Comparison of ENCODE assay signal across 9 mouse cellular contexts in genomic region chr3:92902992-92903391, GRCm38 (mm10). TPM values are rescaled to one million over a fixed set of nuclear protein-coding genes. Genes with fewer than 3 reads are reported as not detected.
DNase-seq lines count a peak whose midpoint lies in the region; ATAC-seq and TF ChIP-seq lines count a peak whose summit lies in the region.
"Had no signal": no experiment of that assay in that cellular context is flagged by ENCODE, and none has a peak within 500 bp of the region (broad histone marks: within the 10 kb centered on the region; RNA-seq: fewer than 3 reads in every experiment).

No protein-coding gene starts in this region.

- H3K4me1 ChIP-seq in midbrain, embryonic 11.5 days (ENCODE audit: control insufficient read depth, insufficient read depth, low read length): no peaks in the 10 kb centered on the region
- H3K4me1 ChIP-seq in midbrain, embryonic 13.5 days (replicated peaks): no peaks in the 10 kb centered on the region
- H3K4me1 ChIP-seq in cortical plate, adult 2 months (ENCODE audit: control insufficient read depth, insufficient read depth, low read length): no peaks in the 10 kb centered on the region

- H3K9me3 ChIP-seq in midbrain, embryonic 11.5 days (ENCODE audit: control insufficient read depth, low read length): no peaks in the 10 kb centered on the region
- no peaks in the 10 kb centered on the region for H3K9me3 ChIP-seq in midbrain, embryonic 13.5 days

- DNase-seq in cerebellum, postnatal 14 days: peak; percentile 16 to 39
- DNase-seq in cerebellum, adult 9-11 months: no peak
- DNase-seq in midbrain, embryonic 11.5 days (ENCODE audit: low spot score, missing footprints): peak; percentile 93
- peak; percentile 5 for DNase-seq in layer of hippocampus, adult 9-10 months (ENCODE audit: low spot score)
- peak; percentile 0 for DNase-seq in retina, postnatal 7 days (ENCODE audit: low read depth, low spot score)

- H3K4me2 ChIP-seq in midbrain, embryonic 11.5 days: no peak overlapping the region
- no peak overlapping the region for H3K4me2 ChIP-seq in midbrain, embryonic 13.5 days (replicated peaks)

- TF ChIP-seq POLR2A in cortical plate, adult 2 months (IDR thresholded peaks at IDR 0.05; ENCODE audit: extremely low read depth, insufficient read depth, low read length): no peak

- H3K27ac ChIP-seq in midbrain, embryonic 11.5 days (ENCODE audit: low read depth, low read length): no peak overlapping the region
- H3K27ac ChIP-seq in midbrain, embryonic 13.5 days: no peak overlapping the region
- H3K27ac ChIP-seq in cortical plate, adult 2 months (ENCODE audit: insufficient read depth, low read length): no peak overlapping the region

- H3K9ac ChIP-seq in midbrain, embryonic 11.5 days (ENCODE audit: low read length): no peak overlapping the region
- H3K9ac ChIP-seq in midbrain, embryonic 13.5 days (replicated peaks): no peak overlapping the region

- ATAC-seq in midbrain, embryonic 11.5 days (ENCODE audit: low FRiP score): peak; percentile 59; the same call in 1 of the 2 replicates
- ATAC-seq in midbrain, embryonic 13.5 days: no peak
- ATAC-seq in megakaryocyte, adult 5-6 weeks (ENCODE audit: poor library complexity, severe bottlenecking): no peak

- peak; percentile 55 for TF ChIP-seq CTCF in cortical plate, adult 2 months (IDR thresholded peaks at IDR 0.05; ENCODE audit: extremely low read depth, insufficient read depth, low read length)

- H3K36me3 ChIP-seq in midbrain, embryonic 11.5 days (ENCODE audit: control insufficient read depth, insufficient read depth, low read length): no peaks in the 10 kb centered on the region
- no peaks in the 10 kb centered on the region for H3K36me3 ChIP-seq in midbrain, embryonic 13.5 days

- 27% methylated on average over 3 of the region's 3 CpGs for WGBS in midbrain, embryonic 11.5 days
- WGBS in midbrain, embryonic 13.5 days: 29% methylated on average over 3 of the region's 3 CpGs

- H3K4me3 ChIP-seq in midbrain, embryonic 11.5 days (ENCODE audit: low read depth, low read length): no peak overlapping the region
- no peak overlapping the region for H3K4me3 ChIP-seq in midbrain, embryonic 13.5 days (replicated peaks)
- no peak overlapping the region for H3K4me3 ChIP-seq in cortical plate, adult 2 months (ENCODE audit: insufficient read depth, low read length)

- no peaks in the 10 kb centered on the region for H3K27me3 ChIP-seq in midbrain, embryonic 11.5 days (ENCODE audit: control insufficient read depth, insufficient read depth, low read length)
- H3K27me3 ChIP-seq in midbrain, embryonic 13.5 days: no peaks in the 10 kb centered on the region

RNA-seq across cellular contexts. Expression of gene Lce3a, which starts 23.0 kb away (rescaled TPM):
- not detected in 2 replicates for polyA plus RNA-seq in midbrain, embryonic 11.5 days (2014; fragmentation: Nextera tagmentation; extraction: Ambion mirVana)
- not detected in 2 replicates for polyA plus RNA-seq in midbrain, embryonic 13.5 days (2015; fragmentation: Nextera tagmentation; extraction: Ambion mirVana)
- not detected in 2 replicates for polyA plus RNA-seq in cortical plate, adult 2 months (2012; rRNA removed)
- not detected in 2 replicates for total RNA-seq in megakaryocyte, adult 5-6 weeks (2015)
- total RNA-seq in megakaryocyte, adult 5-6 weeks (2017): not detected in 2 replicates
- polyA plus RNA-seq: gonadal fat pad, adult 2 months had no signal

RNA-seq across cellular contexts. Expression of gene Lce3b, which starts 29.8 kb away (rescaled TPM):
- polyA plus RNA-seq in midbrain, embryonic 11.5 days (2014; fragmentation: Nextera tagmentation; extraction: Ambion mirVana): not detected in 2 replicates
- not detected in 2 replicates for polyA plus RNA-seq in midbrain, embryonic 13.5 days (2015; fragmentation: Nextera tagmentation; extraction: Ambion mirVana)
- polyA plus RNA-seq in cortical plate, adult 2 months (2012; rRNA removed): not detected in 2 replicates
- total RNA-seq in megakaryocyte, adult 5-6 weeks (2015): not detected in 2 replicates
- total RNA-seq in megakaryocyte, adult 5-6 weeks (2017): not detected in 2 replicates
- polyA plus RNA-seq: gonadal fat pad, adult 2 months had no signal

RNA-seq across cellular contexts. Expression of gene 2310050C09Rik, which starts 33.0 kb away (rescaled TPM):
- polyA plus RNA-seq in midbrain, embryonic 11.5 days (2014; fragmentation: Nextera tagmentation; extraction: Ambion mirVana): not detected in 2 replicates
- polyA plus RNA-seq in midbrain, embryonic 13.5 days (2015; fragmentation: Nextera tagmentation; extraction: Ambion mirVana): not detected in 2 replicates
- not detected in 2 replicates for polyA plus RNA-seq in cortical plate, adult 2 months (2012; rRNA removed)
- not detected in 2 replicates for total RNA-seq in megakaryocyte, adult 5-6 weeks (2015)
- total RNA-seq in megakaryocyte, adult 5-6 weeks (2017): not detected in 2 replicates
- polyA plus RNA-seq: gonadal fat pad, adult 2 months had no signal

RNA-seq across cellular contexts. Expression of gene Lce3c, which starts 41.3 kb away (rescaled TPM):
- not detected in 2 replicates for polyA plus RNA-seq in midbrain, embryonic 11.5 days (2014; fragmentation: Nextera tagmentation; extraction: Ambion mirVana)
- not detected in 2 replicates for polyA plus RNA-seq in midbrain, embryonic 13.5 days (2015; fragmentation: Nextera tagmentation; extraction: Ambion mirVana)
- not detected in 2 replicates for polyA plus RNA-seq in cortical plate, adult 2 months (2012; rRNA removed)
- not detected in 2 replicates for total RNA-seq in megakaryocyte, adult 5-6 weeks (2015)
- not detected in 2 replicates for total RNA-seq in megakaryocyte, adult 5-6 weeks (2017)
- polyA plus RNA-seq: gonadal fat pad, adult 2 months had no signal

RNA-seq across cellular contexts. Expression of gene Lce1l, which starts 51.9 kb away (rescaled TPM):
- not detected in 2 replicates for polyA plus RNA-seq in midbrain, embryonic 11.5 days (2014; fragmentation: Nextera tagmentation; extraction: Ambion mirVana)
- not detected in 2 replicates for polyA plus RNA-seq in midbrain, embryonic 13.5 days (2015; fragmentation: Nextera tagmentation; extraction: Ambion mirVana)
- not detected in 2 replicates for polyA plus RNA-seq in cortical plate, adult 2 months (2012; rRNA removed)
- total RNA-seq in megakaryocyte, adult 5-6 weeks (2015): not detected in 2 replicates
- total RNA-seq in megakaryocyte, adult 5-6 weeks (2017): not detected in 2 replicates
- polyA plus RNA-seq: gonadal fat pad, adult 2 months had no signal
